Mouse (Mus musculus) intestine, embryonic 14.5 days (tissue): ENCODE results near the gene Lbhd1. TPM values are rescaled to one million over a fixed set of nuclear protein-coding genes. Genes with fewer than 3 reads are reported as not detected.

Experiments
- ATAC-seq: fragments of 200-750 bp; cut with Nextera tagmentation; replicated peaks from 2 replicates; pipeline ENCODE4 v1.8.0; 2017; ENCODE audit warnings: low read depth, moderate number of reproducible peaks, moderate TSS enrichment, moderate library complexity; ENCODE audit not compliant: low FRiP score, low TSS enrichment
- DNase-seq: peaks from one replicate; pipeline ENCODE4 v3.0.0-alpha.2; 2018; ENCODE audit warnings: low spot score
- H3K27ac ChIP-seq: fragments of 300-500 bp; sonication (generic); 2 replicates; pipeline ENCODE4 v1.5.1; 2014; ENCODE audit warnings: low read depth, mild to moderate bottlenecking, control low read depth
- H3K27me3 ChIP-seq: fragments of 300-500 bp; sonication (generic); replicated peaks from 2 replicates; pipeline ENCODE4 v1.6.1; 2014; ENCODE audit warnings: low read length, control low read depth; ENCODE audit not compliant: control insufficient read depth, insufficient read depth
- H3K36me3 ChIP-seq: fragments of 300-500 bp; sonication (generic); 2 replicates; pipeline ENCODE4 v1.6.1; 2014; ENCODE audit warnings: low read length, control low read depth; ENCODE audit not compliant: control insufficient read depth, insufficient read depth
- H3K4me1 ChIP-seq: fragments of 300-500 bp; sonication (generic); replicated peaks from 2 replicates; pipeline ENCODE4 v1.6.1; 2014; ENCODE audit warnings: low read length, control low read depth, mixed read lengths; ENCODE audit not compliant: control insufficient read depth, insufficient read depth
- H3K4me2 ChIP-seq: fragments of 300-500 bp; sonication (generic); 2 replicates; pipeline ENCODE4 v1.6.1; 2014; ENCODE audit warnings: low read length
- H3K4me3 ChIP-seq: fragments of 300-500 bp; sonication (generic); 2 replicates; pipeline ENCODE4 v1.5.1; 2014; ENCODE audit warnings: low read depth, low read length, control low read depth, mixed read lengths
- H3K9ac ChIP-seq: fragments of 300-500 bp; sonication (generic); 2 replicates; pipeline ENCODE4 v1.6.1; 2014; ENCODE audit warnings: mild to moderate bottlenecking, low read length
- H3K9me3 ChIP-seq: fragments of 300-500 bp; sonication (generic); 2 replicates; pipeline ENCODE4 v1.6.1; 2016; ENCODE audit warnings: low read length, control low read depth; ENCODE audit not compliant: control insufficient read depth
- WGBS: fragments of 180-500 bp; shearing (Covaris S2); extraction: QIAGEN DNeasy Blood & Tissue Kit; methylation state at CpG from one replicate; pipeline ENCODE4 v1.1.7; 2014; 5-methylcytosine and 5-hydroxymethylcytosine counted together
- microRNA-seq: library from miRNA; unstranded; fragments of <30 nt; microRNA quantifications from one replicate; pipeline ENCODE4, GENCODE M21; 2016
- polyA plus RNA-seq: library from polyadenylated mRNA; unstranded; fragments of >200 nt; fragmentation: Nextera tagmentation; extraction: Ambion mirVana; gene quantifications from 2 replicates; pipeline ENCODE4 v1.2.1, GENCODE M21; 2014

Lbhd1 gene
- polyA plus RNA-seq, 1 experiment from 2014 or later = 79.2 TPM

DNA sequence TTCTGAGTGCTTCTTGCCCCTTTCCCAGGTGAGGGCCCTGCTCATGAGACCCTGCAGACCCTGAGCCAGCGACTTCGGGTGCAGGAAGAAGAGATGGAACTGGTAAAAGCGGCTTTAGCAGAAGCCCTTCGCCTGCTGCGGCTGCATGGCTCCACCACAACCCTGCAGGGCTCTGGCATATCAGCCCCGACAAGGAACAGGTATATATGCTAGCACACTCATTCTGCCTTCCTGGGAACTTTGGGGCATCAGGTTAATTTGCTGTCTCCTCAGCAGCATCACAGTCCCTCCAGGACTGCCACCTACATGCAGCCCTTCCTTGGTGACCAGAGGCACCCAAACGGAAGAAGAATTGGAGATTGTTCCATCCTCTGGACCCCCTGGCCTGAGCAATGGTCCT, 47.2 kb downstream of the Lbhd1 start:
- Histone ChIP-seq H3K4me2 (peak overlapping the region; percentile 79), H3K4me3 (peak overlapping the region; percentile 78), H3K36me3 (peaks cover 46% of the 10 kb centered on the region), H3K4me1 (peaks cover 13% of the 10 kb centered on the region), H3K27me3 (no peaks in the 10 kb centered on the region), H3K9ac (peak overlapping the region; percentile 78), H3K27ac (no peak overlapping the region), H3K9me3 (no peaks in the 10 kb centered on the region)
- ATAC-seq (no peak), DNase-seq (no peak)
- 81% methylated on average over 7 of the region's 7 CpGs for WGBS

DNA sequence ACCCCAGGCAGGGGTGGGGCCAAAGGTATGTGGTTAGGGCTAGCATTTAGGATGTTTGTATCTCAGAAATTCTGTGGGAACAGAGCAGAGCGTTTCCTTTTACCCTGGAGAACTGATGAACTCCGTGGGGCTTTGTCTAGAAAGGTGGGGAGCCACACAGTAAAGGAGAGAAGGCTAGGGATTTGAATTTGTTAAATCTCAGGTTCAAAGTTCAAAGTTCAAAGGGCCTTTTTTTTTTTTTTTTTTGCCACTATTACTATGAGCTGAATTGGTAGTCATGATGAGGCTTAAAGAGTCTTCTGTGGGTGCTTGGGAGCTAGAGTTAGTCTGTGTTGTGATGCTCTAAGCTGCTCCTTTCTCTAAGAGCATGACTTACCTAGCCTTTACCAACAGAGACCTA, 53.2 kb downstream of the Lbhd1 start:
- H3K9ac ChIP-seq = no peak overlapping the region
- no peak overlapping the region for H3K4me3 ChIP-seq
- peaks cover 5% of the 10 kb centered on the region; the same call in 1 of the 2 replicates for H3K4me1 ChIP-seq
- H3K27me3 ChIP-seq = no peaks in the 10 kb centered on the region
- H3K36me3 ChIP-seq = peaks cover 62% of the 10 kb centered on the region
- DNase-seq = no peak
- no peak overlapping the region for H3K27ac ChIP-seq
- H3K9me3 ChIP-seq = no peaks in the 10 kb centered on the region
- no peak overlapping the region for H3K4me2 ChIP-seq
- 79% methylated on average over 2 of the region's 2 CpGs for WGBS
- no peak for ATAC-seq

DNA sequence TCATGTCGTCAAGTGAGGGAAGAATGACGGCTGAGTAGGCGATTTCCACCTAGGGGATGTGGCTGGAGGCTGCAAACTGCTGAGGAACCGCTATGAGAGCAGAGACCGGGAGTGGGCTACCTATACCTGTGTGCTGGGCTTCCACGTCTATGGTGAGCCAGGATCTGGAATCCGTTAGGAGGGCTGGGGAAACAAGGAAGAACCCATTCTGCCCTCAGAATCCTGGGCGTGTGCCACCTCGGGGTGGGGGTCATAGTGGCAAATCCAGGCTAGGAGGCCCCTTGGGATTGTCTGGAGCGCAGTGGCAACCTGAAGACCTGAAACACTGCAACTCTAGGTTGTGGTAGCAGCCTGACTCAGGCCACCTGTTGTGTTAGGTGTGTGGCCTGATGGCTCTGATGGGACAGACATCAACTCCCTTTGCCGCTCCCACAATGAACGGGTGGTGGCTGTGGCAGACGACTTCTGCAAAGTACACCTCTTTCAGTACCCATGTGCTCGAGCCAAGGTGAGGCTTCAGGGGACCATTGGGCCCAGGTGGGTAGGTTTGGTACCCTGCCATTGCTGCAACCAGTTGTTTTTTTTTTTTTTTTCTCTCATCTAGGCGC, 57.1 kb downstream of the Lbhd1 start:
- Histone ChIP-seq H3K27ac (no peak overlapping the region), H3K4me1 (peaks cover 26% of the 10 kb centered on the region), H3K9ac (peak overlapping the region; percentile 99), H3K27me3 (no peaks in the 10 kb centered on the region), H3K4me2 (peak overlapping the region; percentile 75), H3K36me3 (peaks cover 46% of the 10 kb centered on the region), H3K9me3 (no peaks in the 10 kb centered on the region), H3K4me3 (0 out of 2 replicates have a peak overlapping the region, but pooled peaks have one; percentile 98)
- no peak for DNase-seq
- WGBS = 80% methylated on average over 15 of the region's 15 CpGs
- no peak for ATAC-seq

DNA sequence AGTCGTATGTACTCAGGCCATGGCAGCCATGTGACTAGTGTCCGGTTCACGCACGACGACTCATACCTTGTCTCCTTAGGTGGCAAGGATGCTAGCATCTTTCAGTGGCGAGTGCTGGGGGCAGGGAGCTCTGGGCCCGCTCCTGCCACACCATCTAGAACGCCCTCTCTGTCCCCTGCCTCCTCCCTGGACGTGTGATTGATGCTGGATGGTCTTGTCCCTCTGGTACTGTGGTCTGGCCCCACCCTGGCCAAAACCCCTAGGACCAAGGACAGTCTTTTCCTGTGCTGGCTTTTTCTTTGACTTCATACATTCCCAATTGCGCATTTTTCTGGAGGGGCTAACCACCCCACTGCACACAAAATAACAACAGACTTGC, 57.6 kb downstream of the Lbhd1 start:
- ATAC-seq = peak; percentile 9
- peak overlapping the region; percentile 99 for H3K9ac ChIP-seq
- H3K4me2 ChIP-seq = peak overlapping the region; percentile 75
- peak overlapping the region; percentile 98 for H3K4me3 ChIP-seq
- 30% methylated on average over 10 of the region's 10 CpGs for WGBS
- peaks cover 48% of the 10 kb centered on the region for H3K36me3 ChIP-seq
- no peaks in the 10 kb centered on the region for H3K9me3 ChIP-seq
- no peak for DNase-seq
- no peaks in the 10 kb centered on the region for H3K27me3 ChIP-seq
- peaks cover 26% of the 10 kb centered on the region for H3K4me1 ChIP-seq
- peak overlapping the region; percentile 98 for H3K27ac ChIP-seq

DNA sequence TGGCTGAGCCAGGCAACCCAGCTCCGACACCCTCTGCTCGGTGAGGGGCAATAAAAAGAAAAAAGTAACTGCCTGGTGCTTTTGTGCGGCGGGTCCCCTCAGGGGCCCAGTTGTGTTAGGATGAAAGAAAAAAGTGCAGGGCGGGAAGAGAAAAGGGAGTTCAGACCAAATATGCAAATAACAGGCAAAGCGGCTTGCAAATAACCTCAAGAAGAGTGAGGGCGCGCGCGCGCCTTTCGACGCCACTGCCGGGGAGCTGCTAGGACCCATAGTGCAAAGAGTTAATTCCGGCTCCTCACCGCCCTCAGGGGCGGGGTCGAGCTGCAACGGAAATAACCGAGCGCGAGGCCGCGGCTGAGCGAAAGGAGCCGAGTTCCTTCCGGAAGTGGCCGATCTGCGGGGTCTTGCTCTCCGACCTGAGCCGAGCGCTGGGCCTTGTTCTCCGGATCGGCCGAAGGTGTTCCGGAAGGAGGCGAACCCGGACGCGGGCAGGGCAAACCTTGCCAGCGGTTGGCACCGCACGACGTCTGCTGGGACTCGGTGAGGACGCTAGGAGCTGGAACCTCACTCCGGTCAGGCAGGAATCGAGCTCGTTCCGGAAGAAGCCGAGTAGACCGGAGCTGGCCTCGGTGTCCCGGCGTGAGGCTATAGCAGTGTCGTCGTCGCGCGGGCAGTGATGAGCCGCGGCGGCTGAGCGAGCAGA, 58.1 kb downstream of the Lbhd1 start, which contains the start of gene Mta2:
Gene Mta2 (plus strand): TSS at position 361 of the 703 bp plus-strand sequence.
- Histone ChIP-seq H3K9ac (peak within 1 kb of the TSS; percentile 99), H3K9me3 (no peaks in the 10 kb centered on the region), H3K36me3 (peaks cover 48% of the 10 kb centered on the region), H3K27ac (peak within 1 kb of the TSS; percentile 98), H3K4me2 (peak within 1 kb of the TSS; percentile 75), H3K27me3 (no peaks in the 10 kb centered on the region), H3K4me1 (peaks cover 26% of the 10 kb centered on the region), H3K4me3 (peak within 1 kb of the TSS; percentile 98)
- DNase-seq (peak; percentile 97), ATAC-seq (peak; percentile 91)
- WGBS = under 1% methylated on average over 64 of the region's 64 CpGs

Small RNAs within 50 kb of the gene (microRNA-seq; reads per million reads assigned to microRNA genes)
- 0.51 reads per million for gene Mir5136

Other genes starting within 250 kb of the Lbhd1 start
- gene Chrm1, start 219.9 kb upstream of the Lbhd1 start, polyA plus RNA-seq = 0.26 and 0.44 TPM in 2 replicates
- gene Slc3a2, start 160.4 kb upstream of the Lbhd1 start, polyA plus RNA-seq = 121 and 126 TPM in 2 replicates
- gene Wdr74, start 147.9 kb upstream of the Lbhd1 start, polyA plus RNA-seq = 96.3 and 97.8 TPM in 2 replicates
- gene 1700092M07Rik, start 143.0 kb upstream of the Lbhd1 start, polyA plus RNA-seq = 0.90 and 1.3 TPM in 2 replicates
- 114 and 132 TPM in 2 replicates for gene Stx5a, start 142.3 kb upstream of the Lbhd1 start, polyA plus RNA-seq
- 168 and 172 TPM in 2 replicates for gene Nxf1, start 126.7 kb upstream of the Lbhd1 start, polyA plus RNA-seq
- 170 and 196 TPM in 2 replicates for gene Tmem223, start 112.7 kb upstream of the Lbhd1 start, polyA plus RNA-seq
- gene Tmem179b, start 109.3 kb upstream of the Lbhd1 start, polyA plus RNA-seq = 92.6 and 96.6 TPM in 2 replicates
- 17.2 and 18.9 TPM in 2 replicates for gene Taf6l, start 97.3 kb upstream of the Lbhd1 start, polyA plus RNA-seq
- 148 and 151 TPM in 2 replicates for gene Polr2g, start 85.2 kb upstream of the Lbhd1 start, polyA plus RNA-seq
- 4.2 and 4.3 TPM in 2 replicates for gene Zbtb3, start 81.2 kb upstream of the Lbhd1 start, polyA plus RNA-seq
- 38.5 and 48.4 TPM in 2 replicates for gene Ttc9c, start 64.4 kb upstream of the Lbhd1 start, polyA plus RNA-seq
- gene Hnrnpul2, start 63.7 kb upstream of the Lbhd1 start, polyA plus RNA-seq = 6.5 and 7.7 TPM in 2 replicates
- gene AC129217.1, start 54.0 kb upstream of the Lbhd1 start, polyA plus RNA-seq = not detected in 2 replicates
- 39.6 and 40.9 TPM in 2 replicates for gene Bscl2, start 46.3 kb upstream of the Lbhd1 start, polyA plus RNA-seq
- gene Gng3, start 44.5 kb upstream of the Lbhd1 start, polyA plus RNA-seq = 23.7 and 25.2 TPM in 2 replicates
- 1.4 TPM in 2 replicates for gene Lrrn4cl, start 33.0 kb upstream of the Lbhd1 start, polyA plus RNA-seq
- 162 and 166 TPM in 2 replicates for gene Ubxn1, start 12.2 kb upstream of the Lbhd1 start, polyA plus RNA-seq
- gene Uqcc3, start 2.8 kb upstream of the Lbhd1 start, polyA plus RNA-seq = 57.1 and 63.9 TPM in 2 replicates
- gene Gm49403, start 198 bp downstream of the Lbhd1 start, polyA plus RNA-seq = not detected in 2 replicates
- gene 1810009A15Rik, start 5.1 kb downstream of the Lbhd1 start, polyA plus RNA-seq = 92.8 and 95.9 TPM in 2 replicates
- not detected in 2 replicates for gene Gm49416, start 5.2 kb downstream of the Lbhd1 start, polyA plus RNA-seq
- gene Ints5, start 9.3 kb downstream of the Lbhd1 start, polyA plus RNA-seq = 37.5 and 44.5 TPM in 2 replicates
- gene Ganab, start 14.3 kb downstream of the Lbhd1 start, polyA plus RNA-seq = 89.8 and 96.4 TPM in 2 replicates
- gene B3gat3, start 36.6 kb downstream of the Lbhd1 start, polyA plus RNA-seq = 35.7 and 36.9 TPM in 2 replicates
- gene Rom1, start 45.6 kb downstream of the Lbhd1 start, polyA plus RNA-seq = 1.1 and 1.8 TPM in 2 replicates
- gene Eml3, start 45.8 kb downstream of the Lbhd1 start, polyA plus RNA-seq = 16.8 and 18.4 TPM in 2 replicates
- 40.3 and 40.7 TPM in 2 replicates for gene Mta2, start 58.1 kb downstream of the Lbhd1 start, polyA plus RNA-seq
- gene Tut1, start 70.1 kb downstream of the Lbhd1 start, polyA plus RNA-seq = 33.3 and 33.5 TPM in 2 replicates
- gene Eef1g, start 83.3 kb downstream of the Lbhd1 start, polyA plus RNA-seq = 501 and 531 TPM in 2 replicates
- 21.6 and 22.2 TPM in 2 replicates for gene Ahnak, start 105.6 kb downstream of the Lbhd1 start, polyA plus RNA-seq
- not detected in 2 replicates for gene Scgb1a1, start 204.2 kb downstream of the Lbhd1 start, polyA plus RNA-seq